Mouse (Mus musculus) CH12.LX (cell line): Measurements from ENCODE around the gene Npw. TPM values are rescaled to one million over a fixed set of nuclear protein-coding genes. Genes with fewer than 3 reads are reported as not detected.

Experiments
- DNase-seq: peaks from one replicate; pipeline ENCODE4 v3.0.0-alpha.2; 2013; ENCODE audit errors: extremely low read depth
- H3K27ac ChIP-seq: 2 replicates; pipeline ENCODE4 v1.5.1; 2012; ENCODE audit warnings: low read depth, mild to moderate bottlenecking, control low read depth, moderate library complexity; ENCODE audit not compliant: insufficient read depth
- H3K27me3 ChIP-seq: replicated peaks from 2 replicates; pipeline ENCODE3; 2012; ENCODE audit warnings: inconsistent platforms
- H3K36me3 ChIP-seq, 2 experiments: replicated peaks in 1 of 2; 2 replicates each; pipeline versions ENCODE3 to v1.6.1; 2012; ENCODE audit warnings: inconsistent platforms in 1 of 2, low read length in 1 of 2, mild to moderate bottlenecking in 1 of 2, mixed read lengths in 1 of 2, moderate library complexity in 1 of 2; ENCODE audit not compliant: control insufficient read depth in 1 of 2, insufficient read depth in 1 of 2
- H3K4me1 ChIP-seq, 2 experiments: 2 replicates each; pipeline ENCODE4 v1.6.1; 2012; ENCODE audit warnings: inconsistent platforms in 1 of 2, moderate library complexity in 1 of 2; ENCODE audit not compliant: insufficient read depth in 2 of 2, control insufficient read depth in 1 of 2
- H3K4me2 ChIP-seq: 2 replicates; pipeline ENCODE4 v1.6.1; 2012; ENCODE audit warnings: low read depth, mild to moderate bottlenecking, control low read depth; ENCODE audit not compliant: poor library complexity, insufficient read depth, severe bottlenecking
- H3K4me3 ChIP-seq, 3 experiments: fragments of 150-350 bp in 1 of 3; sonication (generic) in 1 of 3; replicated peaks in 1 of 3; 2 replicates each; pipeline versions ENCODE3 to v1.5.1; 2011 to 2012; ENCODE audit warnings: low read depth in 2 of 3, low read length in 2 of 3, mild to moderate bottlenecking in 2 of 3, moderate library complexity in 2 of 3, control low read depth in 1 of 3, improper control_type of control experiment in 1 of 3, inconsistent platforms in 1 of 3, mixed read lengths in 1 of 3; ENCODE audit not compliant: poor library complexity in 1 of 3
- H3K79me2 ChIP-seq: replicated peaks from 2 replicates; pipeline ENCODE4 v1.6.1; 2012; ENCODE audit warnings: mild to moderate bottlenecking, moderate library complexity; ENCODE audit not compliant: control insufficient read depth, poor library complexity, insufficient read depth, severe bottlenecking; ENCODE audit errors: extremely low read depth
- H3K9ac ChIP-seq: 2 replicates; pipeline ENCODE4 v1.6.1; 2012; ENCODE audit warnings: low read depth, mild to moderate bottlenecking, control low read depth, moderate library complexity; ENCODE audit not compliant: insufficient read depth
- H3K9me3 ChIP-seq: replicated peaks from 2 replicates; pipeline ENCODE3; 2012; ENCODE audit warnings: low read length, inconsistent platforms, mixed read lengths
- BHLHE40 ChIP-seq: IDR thresholded peaks from 2 replicates; pipeline ENCODE4 v1.6.1; 2011; ENCODE audit warnings: mild to moderate bottlenecking, low read depth, low read length, improper control_type of control experiment
- E2F4 ChIP-seq: IDR thresholded peaks from 2 replicates; pipeline ENCODE4 v1.6.1; 2011; ENCODE audit warnings: low read depth, low read length, improper control_type of control experiment; ENCODE audit not compliant: insufficient replicate concordance
- ELF1 ChIP-seq: IDR thresholded peaks from 2 replicates; pipeline ENCODE4 v1.6.1; 2014; ENCODE audit warnings: low read depth, mild to moderate bottlenecking, inconsistent platforms, low read length, improper control_type of control experiment
- GABPA ChIP-seq: IDR thresholded peaks from 2 replicates; pipeline ENCODE4 v1.6.1; 2012; ENCODE audit warnings: low read depth, low read length, improper control_type of control experiment, inconsistent platforms; ENCODE audit not compliant: insufficient replicate concordance
- IRF4 ChIP-seq: IDR thresholded peaks from 2 replicates; pipeline ENCODE4 v1.6.1; 2014; ENCODE audit warnings: low read depth, mild to moderate bottlenecking, inconsistent platforms, low read length, improper control_type of control experiment
- JUN ChIP-seq: IDR thresholded peaks from 2 replicates; pipeline ENCODE4 v1.6.1; 2011; ENCODE audit warnings: low read depth, mild to moderate bottlenecking, low read length, improper control_type of control experiment, moderate library complexity; ENCODE audit not compliant: insufficient read depth
- JUND ChIP-seq: conservative IDR thresholded peaks from 2 replicates; pipeline ENCODE4 v1.6.1; 2011; ENCODE audit warnings: low read depth, low read length, improper control_type of control experiment
- MAFK ChIP-seq: IDR thresholded peaks from 2 replicates; pipeline ENCODE4 v1.6.1; 2011; ENCODE audit warnings: low read length, improper control_type of control experiment; ENCODE audit not compliant: insufficient replicate concordance
- MAX ChIP-seq: IDR thresholded peaks from 2 replicates; pipeline ENCODE4 v1.6.1; 2011; ENCODE audit warnings: low read length, improper control_type of control experiment
- MEF2A ChIP-seq: IDR thresholded peaks from 2 replicates; pipeline ENCODE4 v1.6.1; 2014; ENCODE audit warnings: low read depth, mild to moderate bottlenecking, inconsistent platforms, low read length, improper control_type of control experiment, borderline replicate concordance
- MYC ChIP-seq: IDR thresholded peaks from 2 replicates; pipeline ENCODE4 v1.6.1; 2011; ENCODE audit warnings: low read depth, mild to moderate bottlenecking, improper control_type of control experiment, low read length
- NELFE ChIP-seq: IDR thresholded peaks from 2 replicates; pipeline ENCODE4 v1.6.1; 2011; ENCODE audit warnings: low read depth, low read length, improper control_type of control experiment
- POLR2A ChIP-seq: IDR thresholded peaks from 2 replicates; pipeline ENCODE4 v1.6.1; 2011; ENCODE audit warnings: low read depth, mild to moderate bottlenecking, improper control_type of control experiment, low read length
- POLR2AphosphoS2 ChIP-seq: IDR thresholded peaks from 2 replicates; pipeline ENCODE4 v1.6.1; 2011; ENCODE audit warnings: low read depth, low read length, improper control_type of control experiment
- RAD21 ChIP-seq: IDR thresholded peaks from 2 replicates; pipeline ENCODE4 v1.6.1; 2011; ENCODE audit warnings: low read depth, mild to moderate bottlenecking, low read length, improper control_type of control experiment, moderate library complexity
- RCOR1 ChIP-seq: conservative IDR thresholded peaks from 2 replicates; pipeline ENCODE4 v1.6.1; 2012; ENCODE audit warnings: low read depth, mild to moderate bottlenecking, inconsistent platforms, low read length, improper control_type of control experiment
- SIN3A ChIP-seq: IDR thresholded peaks from 2 replicates; pipeline ENCODE4 v1.6.1; 2012; ENCODE audit warnings: low read length, improper control_type of control experiment, inconsistent platforms
- SMC3 ChIP-seq: IDR thresholded peaks from 2 replicates; pipeline ENCODE4 v1.6.1; 2011; ENCODE audit warnings: low read depth, low read length, improper control_type of control experiment
- ZMIZ1 ChIP-seq: IDR thresholded peaks from 2 replicates; pipeline ENCODE4 v1.6.1; 2012; ENCODE audit warnings: low read depth, mild to moderate bottlenecking, inconsistent platforms, low read length, improper control_type of control experiment
- dilution Hi-C: fragments of 300-500 bp; cut with MboI; formaldehyde crosslinking; loops from 2 replicates; pipeline ENCODE4 v1.14.3; 2020; ENCODE audit warnings: low sequenced_read_pairs; ENCODE audit not compliant: extremely low pct_unique_long_range_greater_than_20kb, extremely low pct_ligation_motif_present
- in situ Hi-C: fragments of 300-500 bp; cut with MboI; formaldehyde crosslinking; loops from 3 replicates; pipeline ENCODE4 v1.14.3; 2019; ENCODE audit warnings: low sequenced_read_pairs, low pct_ligation_motif_present, low pct_unique_long_range_greater_than_20kb, mixed read lengths
- polyA plus RNA-seq: library from polyadenylated mRNA; unstranded; fragments of >175 nt; gene quantifications from 2 replicates; pipeline ENCODE4 v1.2.1, GENCODE M21; 2012; ENCODE audit warnings: low read depth; ENCODE audit not compliant: insufficient read length
- total RNA-seq, 2 experiments: library from RNA; depleted of rRNA; stranded (reverse); fragments of 300-350 nt in 1 of 2; fragments of >200 nt in 1 of 2; gene quantifications; 2 replicates each; pipeline ENCODE4 v1.2.3; 2012 to 2014

Npw gene
- total and polyA plus RNA-seq, 3 experiments: not detected

GRCm38 (mm10) chr17:24625472-24625871, 32.8 kb downstream of the Npw start:
- no peak for TF ChIP-seq GABPA
- TF ChIP-seq, all 38 proteins: peak for 0
- in situ Hi-C loops: no loop called here
- Histone ChIP-seq H3K79me2 (no peaks in the 10 kb centered on the region), H3K4me2 (no peak overlapping the region), H3K27me3 (no peaks in the 10 kb centered on the region), H3K4me1 (peaks cover 0 to 3% of the 10 kb centered on the region in 2 experiments; a peak in 1 of 4 replicates), H3K36me3 (peaks cover 76 to 97% of the 10 kb centered on the region in 2 experiments), H3K4me3 (no peak overlapping the region), H3K9ac (no peak overlapping the region), H3K9me3 (no peaks in the 10 kb centered on the region), H3K27ac (no peak overlapping the region)
- dilution Hi-C loops: no loop called here
- DNase-seq: no peak

GRCm38 (mm10) chr17:24617561-24618194, 40.6 kb downstream of the Npw start:
- Histone ChIP-seq H3K4me2 (no peak overlapping the region), H3K9ac (no peak overlapping the region), H3K4me3 (no peak overlapping the region), H3K36me3 (peaks cover 90 to 95% of the 10 kb centered on the region in 2 experiments), H3K9me3 (no peaks in the 10 kb centered on the region), H3K4me1 (peaks cover 6 to 25% of the 10 kb centered on the region in 2 experiments), H3K27ac (peak overlapping the region; percentile 0; the same call in 1 of the 2 replicates), H3K79me2 (no peaks in the 10 kb centered on the region), H3K27me3 (no peaks in the 10 kb centered on the region)
- TF ChIP-seq SMC3: peak; percentile 9; the same call in 1 of the 2 replicates
- no peak for TF ChIP-seq IRF4
- TF ChIP-seq MAFK: 0 out of 2 replicates have a peak, but pooled peaks have one; percentile 6
- dilution Hi-C loops (no loop called here), in situ Hi-C loops (no loop called here)
- DNase-seq: no peak

GRCm38 (mm10) chr17:24610711-24611110, 47.5 kb downstream of the Npw start:
- no peaks in the 10 kb centered on the region for H3K27me3 ChIP-seq
- in situ Hi-C loops: no loop called here
- no peak for TF ChIP-seq ELF1
- TF ChIP-seq E2F4: no peak
- no peak for TF ChIP-seq SMC3
- TF ChIP-seq SIN3A: no peak
- no peak for TF ChIP-seq RCOR1
- no peak for TF ChIP-seq POLR2A
- no peak for TF ChIP-seq MYC
- no peak for TF ChIP-seq MEF2A
- no peak for TF ChIP-seq JUND
- TF ChIP-seq POLR2AphosphoS2: no peak
- TF ChIP-seq RAD21: no peak
- no peak for TF ChIP-seq JUN
- no peak for TF ChIP-seq MAX
- TF ChIP-seq BHLHE40: no peak
- no peak for TF ChIP-seq NELFE
- no peak for TF ChIP-seq IRF4
- TF ChIP-seq ZMIZ1: no peak
- H3K79me2 ChIP-seq: no peaks in the 10 kb centered on the region
- dilution Hi-C loops: no loop called here
- peaks cover 58 to 80% of the 10 kb centered on the region in 2 experiments for H3K36me3 ChIP-seq
- no peak overlapping the region for H3K9ac ChIP-seq
- H3K9me3 ChIP-seq: no peaks in the 10 kb centered on the region
- DNase-seq: no peak
- H3K27ac ChIP-seq: no peak overlapping the region
- H3K4me3 ChIP-seq: no peak overlapping the region
- peaks cover 0 to 10% of the 10 kb centered on the region in 2 experiments; a peak in 2 of 4 replicates for H3K4me1 ChIP-seq
- H3K4me2 ChIP-seq: no peak overlapping the region
